Mouse (Mus musculus) cerebellum, adult 2 months (tissue): ENCODE results near the gene Pkn3.

ENCODE experiments used
- CTCF ChIP-seq: fragments of 200-500 bp; IDR thresholded peaks from 2 replicates; pipeline ENCODE4 v1.5.1; 2011; ENCODE audit warnings: low read depth, mild to moderate bottlenecking, control low read depth, low read length, moderate library complexity, borderline replicate concordance; ENCODE audit not compliant: insufficient read depth
- POLR2A ChIP-seq: fragments of 200-500 bp; IDR thresholded peaks from 2 replicates; pipeline ENCODE4 v1.6.1; 2011; ENCODE audit warnings: low read length, control low read depth, borderline replicate concordance; ENCODE audit not compliant: insufficient read depth

DNA sequence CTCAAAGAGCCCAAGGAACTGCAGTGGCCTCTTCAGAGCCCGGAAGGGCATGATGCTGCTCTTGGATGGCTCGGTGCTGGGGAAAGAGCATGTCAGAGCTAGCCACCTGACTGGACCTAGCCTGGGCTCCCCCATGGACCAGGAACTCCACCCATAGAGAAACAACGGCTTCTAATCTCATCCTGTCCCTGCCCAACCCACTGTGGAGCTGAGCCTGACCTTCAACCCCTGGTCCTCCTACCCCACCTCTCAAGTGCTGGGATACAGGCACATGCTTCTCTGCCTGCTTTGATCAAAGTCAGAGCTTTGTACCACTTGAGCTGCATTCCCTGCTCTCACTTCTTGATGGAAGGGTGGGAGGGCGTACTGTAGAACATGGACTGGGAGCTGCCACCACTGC is 30.8 kb downstream of the Pkn3 start:
- no peak for TF ChIP-seq CTCF
- TF ChIP-seq POLR2A, result no peak
